Mouse (Mus musculus): ENCODE measurements around the gene Myo9b.
A peak's percentile ranks its signal among the peaks of the same experiment; 100 is the strongest.

The Myo9b gene

DNA sequence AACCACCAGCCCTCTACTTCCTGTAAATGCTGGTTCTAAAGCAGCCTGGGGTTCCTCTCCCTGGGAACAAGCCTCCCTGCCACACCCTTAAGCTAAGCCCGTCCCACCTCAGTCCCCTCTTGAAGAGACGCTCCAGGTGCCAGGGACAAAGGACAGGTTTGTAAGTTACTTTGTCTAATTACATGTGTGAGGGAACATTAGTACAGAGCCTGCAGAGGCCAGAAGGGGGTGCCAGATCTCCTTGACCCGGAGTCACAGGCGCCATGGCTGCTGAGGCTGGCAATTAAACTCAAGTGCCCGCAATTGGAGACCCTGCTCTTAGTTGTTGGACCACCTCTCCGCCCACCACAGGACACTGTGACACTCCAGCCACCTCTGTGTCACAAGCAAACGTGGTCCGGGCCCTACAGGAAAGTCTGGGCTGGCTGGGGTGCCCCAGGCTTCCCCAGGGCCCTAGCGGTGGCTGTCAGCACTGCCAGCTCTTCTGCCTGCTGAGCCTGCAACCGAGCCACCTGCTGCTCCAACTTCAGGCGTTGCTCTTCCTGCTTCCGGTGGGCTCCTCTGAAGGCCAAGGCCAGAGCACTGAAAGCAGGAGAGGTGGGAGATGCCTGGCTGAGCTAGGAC, 112.8 kb downstream of the Myo9b start:
- DNase-seq (ENCODE audit: low spot score), result no peak

GRCm38 (mm10) chr8:71388267-71388666, 115.8 kb downstream of the Myo9b start:
- no peak for DNase-seq (ENCODE audit: low spot score)

DNA sequence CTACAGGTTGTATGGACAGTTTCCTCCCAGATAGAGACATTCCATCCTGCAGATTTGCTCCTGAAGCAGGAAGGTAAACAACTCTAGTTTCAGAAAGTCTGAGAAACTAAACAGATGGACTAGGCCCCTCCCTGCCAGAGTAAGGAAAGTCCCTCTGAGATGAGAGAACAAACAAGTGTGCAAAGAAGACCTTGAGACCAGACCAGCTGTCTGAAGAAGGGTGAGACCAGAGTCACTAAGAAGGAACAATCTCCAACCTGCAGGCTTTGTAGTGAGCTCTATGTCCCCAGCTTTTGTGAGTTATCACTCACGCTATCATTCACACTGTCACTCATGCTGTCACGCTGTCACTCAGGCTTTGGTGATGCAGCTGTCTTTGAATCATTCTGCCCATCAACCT, 119.2 kb downstream of the Myo9b start:
- DNase-seq (ENCODE audit: low spot score), result no peak

DNA sequence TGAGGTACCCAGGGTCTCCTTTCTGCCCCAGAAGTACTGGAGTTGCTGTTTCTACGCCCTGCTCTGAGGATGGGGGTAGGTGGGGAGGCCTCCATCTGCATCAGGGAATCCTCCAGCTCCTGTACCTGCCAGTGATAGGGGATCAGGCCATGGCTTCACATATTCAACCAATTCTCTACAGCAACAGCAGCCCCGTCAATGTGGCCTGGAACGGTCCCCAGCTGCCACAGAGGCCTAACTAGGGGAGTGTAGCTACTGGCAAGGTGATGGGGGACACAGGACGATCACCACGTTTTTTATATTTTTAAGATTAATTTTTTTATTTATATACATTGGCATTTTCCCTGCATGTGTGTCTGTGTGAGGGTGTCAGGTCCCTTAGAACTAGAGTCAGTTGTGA, 119.9 kb downstream of the Myo9b start:
- no peak for DNase-seq (ENCODE audit: low spot score)

GRCm38 (mm10) chr8:71392871-71393270, 120.4 kb downstream of the Myo9b start:
- DNase-seq (ENCODE audit: low spot score), result no peak

- no peak for DNase-seq (ENCODE audit: low spot score)
Measured at GRCm38 (mm10) chr8:71394481-71394880, 122.0 kb downstream of the Myo9b start.

- no peak for DNase-seq (ENCODE audit: low spot score)
Measured at GRCm38 (mm10) chr8:71395071-71395470, 122.6 kb downstream of the Myo9b start.

DNA sequence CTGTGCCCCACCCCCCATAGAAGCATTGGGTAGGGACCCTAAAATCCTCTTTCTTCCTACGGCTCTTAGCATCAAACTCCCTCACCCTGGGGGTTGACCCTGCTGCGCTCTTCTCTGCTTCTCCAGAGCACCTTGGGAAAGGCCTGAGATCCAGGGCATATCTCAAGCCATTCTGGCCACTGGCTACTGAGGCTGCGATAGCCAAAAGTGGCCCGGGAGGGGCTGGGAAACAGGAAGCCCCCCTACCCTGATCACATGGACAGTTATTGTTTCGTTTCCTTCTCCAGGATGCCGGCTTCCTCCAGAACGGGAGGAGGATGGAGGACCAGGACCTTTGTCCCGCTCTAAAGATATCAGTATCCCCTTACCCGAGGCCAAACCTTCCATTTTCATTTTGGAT, 123.1 kb downstream of the Myo9b start, which contains the start of gene Ushbp1:
TSS of gene Ushbp1 (minus strand) at position 174 of the 400 bp plus-strand sequence.
- no peak for DNase-seq (ENCODE audit: low spot score)

DNA sequence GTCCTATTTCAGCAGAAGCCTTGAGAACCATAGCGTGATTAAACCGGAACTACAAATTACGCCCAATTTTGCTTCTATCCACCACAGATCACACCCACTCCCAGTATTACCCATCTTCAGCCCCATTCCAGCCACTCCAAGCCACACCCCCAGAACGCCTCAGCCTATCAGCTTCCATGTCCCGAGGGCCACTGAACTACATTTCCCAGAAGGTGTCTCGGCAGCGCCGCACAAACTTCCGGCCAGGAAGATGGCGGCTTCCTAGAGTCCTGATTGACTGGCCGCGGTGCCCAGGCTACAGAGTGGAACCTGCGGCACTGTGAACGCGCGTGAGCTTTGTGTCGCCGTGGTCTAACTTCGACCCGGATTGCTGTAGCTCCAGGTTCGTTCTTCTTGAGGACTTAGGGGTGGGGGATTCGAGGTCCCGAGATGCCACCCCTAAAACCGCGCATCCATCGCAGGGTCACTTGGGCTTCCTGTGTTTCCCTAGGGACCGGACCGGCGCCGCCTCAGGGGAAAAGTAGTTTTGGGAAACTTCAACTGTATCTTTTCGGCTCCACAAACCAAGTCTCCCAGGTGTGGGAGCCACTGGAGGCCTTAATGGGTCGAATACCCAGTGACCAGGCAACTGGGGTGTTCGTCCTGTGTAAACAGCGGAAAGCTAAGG, 124.3 kb downstream of the Myo9b start, which contains the start of gene Babam1:
TSS of gene Babam1 (plus strand) at position 223 of the 667 bp plus-strand sequence.
- DNase-seq (ENCODE audit: low spot score), result peak; percentile 93

- no peak for DNase-seq (ENCODE audit: low spot score)
Measured at GRCm38 (mm10) chr8:71397701-71398100, 125.2 kb downstream of the Myo9b start.

GRCm38 (mm10) chr8:71400826-71401225, 128.3 kb downstream of the Myo9b start:
- no peak for DNase-seq (ENCODE audit: low spot score)

GRCm38 (mm10) chr8:71401454-71401853, 128.9 kb downstream of the Myo9b start:
- no peak for DNase-seq (ENCODE audit: low spot score)

DNA sequence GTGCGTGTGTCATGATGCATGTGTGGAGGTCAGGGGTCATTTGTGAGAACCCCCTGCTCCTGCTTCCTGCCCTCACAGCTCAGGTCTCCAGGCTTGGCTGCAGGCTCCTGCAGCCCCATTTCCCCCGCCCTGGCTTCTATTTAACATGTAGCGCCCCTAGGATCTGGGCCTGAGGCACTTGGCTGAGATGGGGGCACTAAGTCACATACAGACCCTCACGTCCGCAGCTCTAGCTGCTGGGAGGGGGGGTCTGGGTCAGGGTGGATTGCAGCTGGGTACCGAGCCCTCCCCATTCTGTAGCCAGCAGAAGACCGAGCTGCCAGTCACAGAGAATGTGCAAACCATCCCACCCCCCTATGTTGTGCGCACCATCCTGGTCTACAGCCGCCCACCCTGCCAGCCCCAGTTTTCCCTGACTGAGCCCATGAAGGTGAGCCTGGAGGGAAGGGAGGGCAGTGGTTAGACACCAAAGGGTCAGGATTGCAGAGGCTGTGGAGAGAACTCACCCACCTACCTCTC, 130.0 kb downstream of the Myo9b start:
- DNase-seq (ENCODE audit: low spot score), result no peak

- DNase-seq (ENCODE audit: low spot score), result no peak
Measured at GRCm38 (mm10) chr8:71403107-71403885, 130.8 kb downstream of the Myo9b start.

DNA sequence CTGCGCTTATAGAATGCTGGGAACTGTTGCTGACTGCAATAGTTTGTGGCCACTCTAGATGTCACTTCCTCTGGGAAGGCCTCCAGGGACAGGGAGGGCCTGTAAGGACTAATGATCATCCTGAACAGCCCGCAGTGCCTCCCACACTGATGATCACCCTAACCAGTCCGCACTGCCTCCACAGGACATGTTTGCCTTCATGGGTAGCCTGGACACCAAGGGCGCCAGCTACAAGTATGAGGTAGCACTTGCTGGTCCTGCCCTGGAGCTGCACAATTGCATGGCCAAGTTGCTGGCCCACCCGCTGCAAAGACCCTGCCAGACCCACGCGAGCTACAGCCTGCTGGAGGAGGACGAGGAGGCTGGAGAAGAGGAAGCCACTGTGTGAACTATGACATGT, 131.5 kb downstream of the Myo9b start:
- no peak for DNase-seq (ENCODE audit: low spot score)

DNA sequence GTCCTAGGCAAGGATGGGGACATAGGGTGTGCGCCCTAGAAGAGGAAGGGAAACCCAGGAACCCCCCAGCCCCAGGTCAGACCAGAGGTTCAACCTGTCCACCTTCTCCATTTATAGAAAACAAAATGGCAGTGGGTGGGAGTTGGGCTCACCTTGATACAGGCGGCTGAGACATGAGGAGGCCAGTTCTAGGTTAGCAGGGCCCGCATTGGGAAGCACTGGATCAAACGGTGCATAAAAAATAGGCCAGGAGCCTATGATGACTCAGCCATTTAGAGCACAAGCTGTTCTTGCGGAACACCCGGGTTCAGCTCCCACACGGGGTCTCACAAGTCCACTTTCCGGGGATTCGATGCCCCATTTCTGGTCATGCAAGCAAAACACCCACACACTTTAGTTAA, 132.4 kb downstream of the Myo9b start:
- peak; percentile 24 for DNase-seq (ENCODE audit: low spot score)

DNA sequence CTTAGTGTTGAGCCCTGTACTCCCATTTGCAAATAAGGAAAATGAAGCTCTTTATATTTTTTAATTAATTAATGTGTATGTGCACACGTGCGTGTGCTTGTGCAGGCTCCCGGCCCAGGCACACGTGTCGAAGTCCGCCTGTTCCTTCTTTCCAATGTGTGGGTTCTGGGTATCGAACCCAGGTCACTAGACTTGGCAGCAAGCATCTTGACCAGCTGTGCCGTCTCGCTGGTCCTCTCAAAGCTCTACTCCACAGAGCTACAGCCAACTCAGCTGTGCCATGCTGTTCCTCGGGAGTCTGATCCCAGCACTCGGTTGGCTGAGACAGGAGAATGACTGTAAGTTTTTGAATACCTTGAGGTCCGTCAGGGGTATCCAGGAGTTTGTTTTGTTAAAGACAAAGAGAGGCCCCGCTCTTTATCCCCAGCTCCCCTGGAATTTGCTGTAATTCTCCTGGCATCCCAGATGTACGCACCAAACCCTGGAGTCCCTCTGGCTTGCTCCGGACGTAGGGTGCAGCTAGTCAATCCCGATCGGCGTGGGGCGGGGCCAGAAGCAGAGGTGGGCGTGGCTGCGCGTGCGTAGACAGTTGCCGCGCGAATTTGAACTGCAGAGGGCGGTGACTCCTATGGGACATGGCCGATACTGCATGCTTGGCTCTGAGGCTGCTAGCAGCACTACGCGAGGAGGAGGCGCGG, 133.0 kb downstream of the Myo9b start, which contains the start of gene Ankle1:
TSS of gene Ankle1 (plus strand) at position 610 of the 698 bp plus-strand sequence.
- DNase-seq (ENCODE audit: low spot score), result peak; percentile 98

DNA sequence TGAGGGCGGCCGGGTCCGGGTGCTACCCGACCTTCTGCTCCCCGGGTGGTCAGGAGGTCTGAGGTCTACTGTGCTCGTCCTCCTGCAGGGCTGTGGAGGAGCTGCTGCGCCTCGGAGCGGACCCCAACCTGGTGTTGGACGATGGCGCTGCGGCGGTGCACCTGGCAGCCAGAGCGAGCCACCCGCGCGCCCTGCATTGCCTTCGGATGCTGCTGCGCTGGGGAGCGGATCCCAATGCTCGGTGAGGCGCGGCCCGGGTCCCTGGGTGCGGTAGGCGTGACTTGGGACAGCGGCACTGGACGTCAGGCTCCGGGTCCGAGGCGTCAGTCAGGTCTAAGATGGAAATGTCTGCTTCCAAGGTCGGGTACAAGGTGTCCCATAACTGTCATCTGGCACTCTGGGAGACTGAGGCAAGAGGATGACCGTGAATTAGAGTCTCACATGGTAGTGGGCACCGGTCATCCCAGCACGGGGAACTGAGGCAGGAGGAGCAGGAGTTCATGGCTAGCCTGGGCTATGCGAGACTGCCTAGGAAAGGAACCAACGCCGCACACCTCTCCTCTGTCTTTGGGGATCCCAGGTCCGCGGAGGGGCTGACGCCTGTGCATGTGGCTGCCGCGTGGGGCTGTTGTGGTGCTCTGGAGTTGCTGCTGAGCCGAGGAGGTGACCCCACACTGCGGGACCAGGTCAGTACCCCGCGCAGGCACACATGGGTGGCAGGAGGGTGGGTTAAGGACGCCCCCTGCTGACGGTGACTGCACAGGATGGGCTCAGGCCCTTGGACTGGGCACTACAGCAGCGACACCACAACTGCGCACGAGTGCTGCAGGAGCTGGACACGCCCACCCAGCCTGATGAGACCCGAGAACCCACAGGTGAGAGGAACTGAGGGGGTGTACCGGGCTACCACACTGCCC, 133.8 kb downstream of the Myo9b start:
- peak; percentile 84 for DNase-seq (ENCODE audit: low spot score)

GRCm38 (mm10) chr8:71407441-71407840, 134.9 kb downstream of the Myo9b start:
- no peak for DNase-seq (ENCODE audit: low spot score)

DNA sequence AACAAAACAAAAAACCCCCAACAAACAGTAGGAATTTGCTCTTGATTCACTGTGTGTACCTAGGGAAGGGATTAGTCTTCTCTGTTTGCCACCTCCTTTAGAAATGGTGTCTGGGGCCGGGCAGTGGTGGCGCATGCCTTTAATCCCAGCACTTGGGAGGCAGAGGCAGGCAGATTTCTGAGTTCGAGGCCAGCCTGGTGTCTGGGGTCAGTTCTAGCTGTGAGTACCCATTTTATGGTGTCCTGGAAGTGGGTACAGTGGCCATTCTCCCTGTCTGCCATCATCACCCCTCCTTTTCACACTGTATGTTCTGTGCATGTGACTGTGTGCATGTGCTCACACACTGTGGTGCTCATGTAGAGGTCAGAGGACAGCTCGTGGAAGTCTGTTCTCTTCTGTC, 135.7 kb downstream of the Myo9b start:
- no peak for DNase-seq (ENCODE audit: low spot score)

Measured in retina, embryonic 14.5 days (tissue).